8 mouse cellular contexts compared by ENCODE assay signal in genomic region chr8:122870377-122870863, GRCm38 (mm10). TPM values are rescaled to one million over a fixed set of nuclear protein-coding genes. Genes with fewer than 3 reads are reported as not detected.
A peak's percentile ranks its signal among the peaks of the same experiment; 100 is the strongest.
DNase-seq lines count a peak whose midpoint lies in the region; ATAC-seq and TF ChIP-seq lines count a peak whose summit lies in the region.

No protein-coding gene starts in this region.

- H3K9ac ChIP-seq in heart, embryonic 11.5 days (ENCODE audit: low read depth, low read length): no peak overlapping the region
- peak overlapping the region; percentile 21; the same call in 1 of the 2 replicates for H3K9ac ChIP-seq in limb, embryonic 13.5 days
- H3K9ac ChIP-seq in forebrain, embryonic 13.5 days: no peak overlapping the region

- TF ChIP-seq POLR2A in myocyte (IDR thresholded peaks at IDR 0.05; ENCODE audit: insufficient read length, low read depth): no peak

- peak overlapping the region; percentile 52 for H3K4me2 ChIP-seq in heart, embryonic 11.5 days
- H3K4me2 ChIP-seq in limb, embryonic 13.5 days (replicated peaks): peak overlapping the region; percentile 55
- H3K4me2 ChIP-seq in myocyte (ENCODE audit: low read depth): no peak overlapping the region
- no peak overlapping the region for H3K4me2 ChIP-seq in forebrain, embryonic 13.5 days

- no peaks in the 10 kb centered on the region for H3K36me3 ChIP-seq in heart, embryonic 11.5 days (ENCODE audit: control insufficient read depth, insufficient read depth, low read length)
- H3K36me3 ChIP-seq in limb, embryonic 13.5 days: no peaks in the 10 kb centered on the region
- H3K36me3 ChIP-seq in myocyte (ENCODE audit: control insufficient read depth, insufficient read depth): peaks cover 23% of the 10 kb centered on the region
- no peaks in the 10 kb centered on the region for H3K36me3 ChIP-seq in forebrain, embryonic 13.5 days (ENCODE audit: poor library complexity, severe bottlenecking)

- DNase-seq in heart, adult 18-20 months: peak; percentile 44 to 64
- DNase-seq in heart, adult 11 months: no peak
- peak; percentile 85 for DNase-seq in thymus, postnatal 4 days

- peaks cover 5% of the 10 kb centered on the region; the same call in 1 of the 2 replicates for H3K9me3 ChIP-seq in heart, embryonic 11.5 days (replicated peaks; ENCODE audit: control insufficient read depth, low read length)
- H3K9me3 ChIP-seq in limb, embryonic 13.5 days: peaks cover 8% of the 10 kb centered on the region
- peaks cover 5% of the 10 kb centered on the region for H3K9me3 ChIP-seq in forebrain, embryonic 13.5 days (replicated peaks)

- H3K27ac ChIP-seq in brown adipose tissue, adult 24 weeks (replicated peaks; ENCODE audit: low read depth, low read length): no peak overlapping the region
- H3K27ac ChIP-seq in heart, embryonic 11.5 days (ENCODE audit: low read depth, low read length): no peak overlapping the region
- H3K27ac ChIP-seq in limb, embryonic 13.5 days: no peak overlapping the region
- H3K27ac ChIP-seq in forebrain, embryonic 13.5 days: no peak overlapping the region

- H3K4me1 ChIP-seq in brown adipose tissue, adult 24 weeks (ENCODE audit: control insufficient read depth, insufficient read depth, insufficient read length, low read length): no peaks in the 10 kb centered on the region
- H3K4me1 ChIP-seq in heart, embryonic 11.5 days (ENCODE audit: control insufficient read depth, insufficient read depth, low read length): no peaks in the 10 kb centered on the region
- peaks cover 10% of the 10 kb centered on the region for H3K4me1 ChIP-seq in limb, embryonic 13.5 days
- no peaks in the 10 kb centered on the region for H3K4me1 ChIP-seq in forebrain, embryonic 13.5 days

- peak overlapping the region; percentile 45 for H3K4me3 ChIP-seq in brown adipose tissue, adult 24 weeks (ENCODE audit: insufficient read depth, low read depth, low read length)
- peak overlapping the region; percentile 26; the same call in 1 of the 2 replicates for H3K4me3 ChIP-seq in heart, embryonic 11.5 days (ENCODE audit: low read depth, low read length)
- peak overlapping the region; percentile 27 for H3K4me3 ChIP-seq in limb, embryonic 13.5 days
- no peak overlapping the region for H3K4me3 ChIP-seq in myocyte
- H3K4me3 ChIP-seq in forebrain, embryonic 13.5 days: no peak overlapping the region

- 0 out of 2 replicates have a peak, but pooled peaks have one; percentile 29 for ATAC-seq in heart, embryonic 11.5 days (replicated peaks; ENCODE audit: insufficient number of reproducible peaks, low FRiP score, low TSS enrichment)
- ATAC-seq in limb, embryonic 13.5 days (ENCODE audit: low FRiP score, low read depth): no peak
- no peak for ATAC-seq in forebrain, embryonic 13.5 days

- no peak overlapping the region for H3ac ChIP-seq in myocyte (ENCODE audit: control insufficient read depth, insufficient read length)

- WGBS in heart, embryonic 11.5 days (ENCODE audit: insufficient replicate concordance): 12% methylated on average over 31 of the region's 31 CpGs
- WGBS in limb, embryonic 13.5 days: 15% methylated on average over 31 of the region's 31 CpGs
- WGBS in forebrain, embryonic 13.5 days: 14% methylated on average over 31 of the region's 31 CpGs

- H3K27me3 ChIP-seq in heart, embryonic 11.5 days (ENCODE audit: control insufficient read depth, insufficient read depth, low read length): peaks cover 3% of the 10 kb centered on the region; the same call in 1 of the 2 replicates
- H3K27me3 ChIP-seq in limb, embryonic 13.5 days: no peaks in the 10 kb centered on the region
- H3K27me3 ChIP-seq in myocyte (ENCODE audit: control insufficient read depth, insufficient read depth, insufficient read length): no peaks in the 10 kb centered on the region
- peaks cover 21% of the 10 kb centered on the region for H3K27me3 ChIP-seq in forebrain, embryonic 13.5 days

- no peaks in the 10 kb centered on the region for H3K79me2 ChIP-seq in myocyte (ENCODE audit: control insufficient read depth, insufficient read depth)

TF ChIP-seq in myocyte, 11 proteins besides CTCF, POLR2A, EP300 and RAD21:
- TF ChIP-seq MAX (IDR thresholded peaks at IDR 0.05; ENCODE audit: low read depth) (no peak), POLR2AphosphoS2 (IDR thresholded peaks at IDR 0.05; ENCODE audit: insufficient read length, low read depth) (peak; percentile 93), SRF (IDR thresholded peaks at IDR 0.05; ENCODE audit: control insufficient read depth, insufficient read length, low read depth) (no peak), E2F4 (IDR thresholded peaks at IDR 0.05; ENCODE audit: insufficient read depth) (no peak), MYOG (IDR thresholded peaks at IDR 0.05; ENCODE audit: control insufficient read depth in 1 of 3, insufficient read depth in 1 of 3, insufficient read length in 2 of 3, low read depth in 2 of 3) (peak in 1 of 3 experiments; percentile 24)

RNA-seq across cellular contexts. Expression of gene Cdh15, which starts 22.7 kb away (rescaled TPM):
- total RNA-seq in heart, adult 18-20 months (2021): not detected
- 0.32 TPM in 1 of 2 replicates, not detected in the other for polyA plus RNA-seq in brown adipose tissue, adult 24 weeks (2012; ENCODE audit: insufficient read depth, insufficient read length, missing spikeins)
- polyA plus RNA-seq in heart, embryonic 11.5 days (2014; fragmentation: Nextera tagmentation; extraction: Ambion mirVana): 0.42 and 0.67 TPM in 2 replicates
- 27.2 and 28.6 TPM in 2 replicates for polyA plus RNA-seq in limb, embryonic 13.5 days (2015; fragmentation: Nextera tagmentation; extraction: Ambion mirVana)
- 401 TPM for polyA plus RNA-seq in myocyte (2012; fragmentation: generic; extraction: Trizol)
- polyA plus RNA-seq in forebrain, embryonic 13.5 days (2015; fragmentation: Nextera tagmentation; extraction: Ambion mirVana): 0.28 and 0.74 TPM in 2 replicates

Comparison
In these comparisons a context has a peak if more than half of its experiments do, and no peak if none do; other contexts are left out.
1. H3K4me3 ChIP-seq: peak in brown adipose tissue, adult 24 weeks (single experiment), heart, embryonic 11.5 days (single experiment) and limb, embryonic 13.5 days (single experiment); none in myocyte (single experiment) and forebrain, embryonic 13.5 days (single experiment).
2. H3K4me2 ChIP-seq: peak in heart, embryonic 11.5 days (single experiment) and limb, embryonic 13.5 days (single experiment); none in myocyte (single experiment) and forebrain, embryonic 13.5 days (single experiment).
3. RNA of gene Cdh15, which starts 22.7 kb away (polyA plus RNA-seq): 401 TPM in myocyte (single experiment) and 27.2 to 28.6 TPM in limb, embryonic 13.5 days; 0.42 to 0.67 TPM in heart, embryonic 11.5 days, 0.32 TPM in brown adipose tissue, adult 24 weeks and 0.28 to 0.74 TPM in forebrain, embryonic 13.5 days; every median in the first group is over 10 times any median in the second.